Mouse (Mus musculus) ES-Bruce4 (cell line): ENCODE measurements around the gene Crip2. TPM values are rescaled to one million over a fixed set of nuclear protein-coding genes. Genes with fewer than 3 reads are reported as not detected.

Experiments used
- H3K27ac ChIP-seq: 2 replicates; pipeline ENCODE4 v1.5.1; 2012; ENCODE audit warnings: low read length, inconsistent platforms; ENCODE audit not compliant: insufficient read depth
- H3K27me3 ChIP-seq: 2 replicates; pipeline ENCODE4 v1.6.1; 2012; ENCODE audit warnings: mild to moderate bottlenecking, low read length, inconsistent platforms; ENCODE audit not compliant: control insufficient read depth, poor library complexity, insufficient read depth, severe bottlenecking
- H3K36me3 ChIP-seq: 2 replicates; pipeline ENCODE4 v1.6.1; 2012; ENCODE audit warnings: inconsistent platforms, mild to moderate bottlenecking, low read length, moderate library complexity; ENCODE audit not compliant: control insufficient read depth, poor library complexity, insufficient read depth, severe bottlenecking
- H3K4me1 ChIP-seq: one replicate; pipeline ENCODE4 v1.8.1; 2011; ENCODE audit warnings: low read length; ENCODE audit not compliant: control insufficient read depth, insufficient read depth
- H3K4me3 ChIP-seq: 2 replicates; pipeline ENCODE4 v1.5.1; 2011; ENCODE audit warnings: low read depth, mild to moderate bottlenecking, low read length
- H3K9ac ChIP-seq: 2 replicates; pipeline ENCODE4 v1.6.1; 2012; ENCODE audit warnings: low read depth, mild to moderate bottlenecking, inconsistent platforms; ENCODE audit not compliant: poor library complexity, severe bottlenecking
- H3K9me3 ChIP-seq: replicated peaks from 2 replicates; pipeline ENCODE4 v1.6.1; 2012; ENCODE audit warnings: mild to moderate bottlenecking, low read length, inconsistent platforms; ENCODE audit not compliant: control insufficient read depth, poor library complexity, insufficient read depth, severe bottlenecking
- CTCF ChIP-seq: IDR thresholded peaks from one replicate; pipeline ENCODE4 v1.8.1; 2011; ENCODE audit warnings: low read depth, low read length
- EP300 ChIP-seq: IDR thresholded peaks from 2 replicates; pipeline ENCODE4 v1.6.1; 2011; ENCODE audit warnings: low read depth, low read length; ENCODE audit not compliant: insufficient read depth
- POLR2A ChIP-seq: IDR thresholded peaks from one replicate; pipeline ENCODE4 v1.8.1; 2011; ENCODE audit warnings: low read length; ENCODE audit not compliant: insufficient read depth
- polyA plus RNA-seq: library from polyadenylated mRNA; stranded (reverse); fragments of >200 nt; gene quantifications from 2 replicates; pipeline ENCODE4 v1.2.4, GENCODE M21; 2011; ENCODE audit warnings: low read depth; ENCODE audit not compliant: missing spikeins, insufficient read depth, insufficient read length

The Crip2 gene
- polyA plus RNA-seq, 1 experiment: 87.1 TPM

DNA sequence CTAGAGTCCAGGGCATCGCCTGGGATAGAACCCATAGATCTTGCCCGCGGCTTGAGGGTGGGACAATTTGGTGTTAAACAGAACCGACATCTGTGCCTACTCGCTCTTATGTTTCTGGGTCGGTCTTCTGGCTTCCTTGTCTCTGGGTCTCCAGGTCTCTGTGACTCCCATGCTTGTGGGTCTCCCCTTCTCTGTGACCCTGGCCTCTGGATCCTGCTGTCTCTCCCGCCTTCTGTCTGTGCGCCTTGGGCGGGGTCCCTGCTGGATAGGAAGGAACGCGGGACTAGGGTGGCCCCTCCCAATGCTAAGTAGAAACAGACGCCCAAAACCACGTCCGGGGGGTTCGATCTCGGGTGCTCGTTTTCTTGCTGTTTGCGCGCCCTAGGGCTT is 12.2 kb downstream of the Crip2 start:
- Histone ChIP-seq H3K36me3 (no peaks in the 10 kb centered on the region), H3K27ac (no peak overlapping the region), H3K4me3 (peak overlapping the region; percentile 96), H3K27me3 (no peaks in the 10 kb centered on the region), H3K9me3 (no peaks in the 10 kb centered on the region), H3K9ac (peak overlapping the region; percentile 55), H3K4me1 (peaks cover 7% of the 10 kb centered on the region)
- TF ChIP-seq POLR2A: no peak
- TF ChIP-seq EP300: no peak
- no peak for TF ChIP-seq CTCF

DNA sequence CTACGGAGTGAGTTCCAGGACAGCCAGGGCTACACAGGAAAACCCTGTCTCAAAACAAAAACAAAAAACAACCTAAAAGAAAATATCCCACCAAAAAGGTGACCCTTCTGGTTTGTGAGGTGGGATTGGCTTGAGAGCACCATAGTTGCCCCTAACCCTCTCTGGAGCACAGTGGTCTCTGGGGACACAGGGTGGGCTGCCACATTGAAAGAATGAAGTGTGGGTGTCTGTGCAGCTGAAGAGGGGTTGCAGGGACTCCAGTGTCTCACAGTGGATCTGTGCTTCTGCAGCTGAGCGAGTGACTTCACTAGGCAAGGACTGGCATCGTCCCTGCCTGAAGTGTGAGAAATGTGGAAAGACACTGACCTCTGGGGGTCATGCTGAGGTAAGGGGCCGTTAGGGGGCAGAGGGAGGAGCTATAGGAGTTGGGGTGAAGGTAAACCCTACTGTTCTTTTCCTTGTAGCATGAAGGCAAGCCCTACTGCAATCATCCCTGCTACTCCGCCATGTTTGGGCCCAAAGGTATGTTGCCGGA is 13.0 kb downstream of the Crip2 start:
- H3K9me3 ChIP-seq: no peaks in the 10 kb centered on the region
- no peaks in the 10 kb centered on the region for H3K27me3 ChIP-seq
- H3K27ac ChIP-seq: no peak overlapping the region
- no peak overlapping the region for H3K9ac ChIP-seq
- TF ChIP-seq POLR2A (no peak), EP300 (no peak), CTCF (no peak)
- H3K4me1 ChIP-seq: peaks cover 9% of the 10 kb centered on the region
- peaks cover 1% of the 10 kb centered on the region; the same call in 1 of the 2 replicates for H3K36me3 ChIP-seq
- H3K4me3 ChIP-seq: no peak overlapping the region

DNA sequence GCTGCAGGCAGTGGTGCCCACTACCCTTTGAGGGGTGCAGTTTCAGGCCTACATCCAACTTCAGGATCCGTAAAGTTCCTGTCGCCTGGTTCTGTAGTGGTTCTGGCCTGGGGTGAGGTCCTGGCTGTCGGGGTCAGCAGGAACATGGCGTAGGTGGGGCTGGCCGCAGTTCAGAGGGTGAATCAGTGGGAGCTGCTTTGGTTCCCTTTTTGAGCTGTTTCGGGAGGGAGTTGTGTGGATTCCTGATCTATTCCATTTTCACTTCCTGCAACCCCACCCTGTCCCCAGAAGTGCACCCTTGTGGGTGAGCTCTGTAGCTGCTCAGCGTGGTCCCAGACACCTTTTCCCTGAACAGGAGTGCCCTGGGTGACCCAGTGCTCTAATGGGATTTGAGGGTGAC is 13.9 kb downstream of the Crip2 start:
- no peak overlapping the region for H3K27ac ChIP-seq
- H3K27me3 ChIP-seq: no peaks in the 10 kb centered on the region
- H3K9ac ChIP-seq: no peak overlapping the region
- H3K4me1 ChIP-seq: peaks cover 4% of the 10 kb centered on the region
- H3K9me3 ChIP-seq: no peaks in the 10 kb centered on the region
- peaks cover 3% of the 10 kb centered on the region; the same call in 1 of the 2 replicates for H3K36me3 ChIP-seq
- TF ChIP-seq CTCF: no peak
- no peak for TF ChIP-seq POLR2A
- no peak for TF ChIP-seq EP300
- H3K4me3 ChIP-seq: no peak overlapping the region

DNA sequence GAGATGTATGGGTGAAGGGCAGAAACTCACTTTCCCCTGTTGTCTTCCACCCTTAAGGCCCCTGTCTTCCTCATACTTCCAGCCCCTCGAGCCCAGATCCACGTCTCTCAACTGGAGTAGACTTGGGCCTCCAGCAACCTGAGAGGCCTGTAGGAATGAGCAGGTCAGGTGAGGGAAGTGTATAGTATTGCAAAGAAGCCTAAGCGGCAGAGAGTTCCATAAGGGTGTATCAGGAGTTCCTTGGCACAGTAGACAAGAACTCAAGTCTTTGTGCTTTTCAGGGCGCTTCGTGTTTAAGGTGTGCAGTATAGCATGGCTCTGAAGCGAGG is 14.7 kb downstream of the Crip2 start:
- H3K9ac ChIP-seq: no peak overlapping the region
- H3K27me3 ChIP-seq: no peaks in the 10 kb centered on the region
- no peaks in the 10 kb centered on the region for H3K9me3 ChIP-seq
- H3K4me1 ChIP-seq: peaks cover 4% of the 10 kb centered on the region
- H3K4me3 ChIP-seq: peak overlapping the region; percentile 52; the same call in 1 of the 2 replicates
- TF ChIP-seq POLR2A (no peak), CTCF (no peak), EP300 (no peak)
- peak overlapping the region; percentile 24; the same call in 1 of the 2 replicates for H3K27ac ChIP-seq
- H3K36me3 ChIP-seq: peaks cover 3% of the 10 kb centered on the region; the same call in 1 of the 2 replicates

DNA sequence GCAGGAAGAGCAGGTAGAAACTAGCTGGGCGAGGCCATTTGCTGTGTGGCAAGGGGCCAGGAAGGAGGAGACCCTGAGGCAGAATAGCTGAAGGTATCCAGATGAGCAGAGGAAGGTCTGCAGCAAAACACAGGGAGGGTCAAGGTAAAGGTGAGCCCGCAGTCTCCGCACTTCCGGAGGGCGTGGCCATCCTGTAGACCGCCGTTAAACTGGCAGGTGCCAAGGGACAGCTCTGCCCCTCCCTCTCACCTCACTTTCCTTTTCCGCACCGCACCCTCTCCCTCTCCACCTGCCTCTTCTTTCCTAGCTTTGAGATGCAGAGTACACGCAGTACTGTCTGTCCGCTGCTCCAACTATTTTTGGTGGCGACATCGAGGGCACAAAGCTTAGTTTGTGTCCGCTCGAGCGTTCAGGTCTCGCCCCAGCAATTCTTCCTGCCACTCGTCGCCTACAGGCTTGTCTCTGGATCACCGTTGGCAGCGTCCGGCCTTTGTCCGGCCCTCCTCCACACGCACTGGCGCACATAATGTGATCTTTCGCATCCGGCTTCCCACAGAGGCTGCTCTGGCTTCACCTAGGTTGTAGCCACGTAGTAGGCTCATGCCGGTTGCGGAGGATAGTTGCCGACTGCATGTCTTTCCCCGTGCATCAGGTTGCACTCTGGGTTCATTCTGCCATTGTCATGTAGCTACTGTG is 15.2 kb downstream of the Crip2 start:
- Histone ChIP-seq H3K4me1 (peaks cover 4% of the 10 kb centered on the region), H3K4me3 (peak overlapping the region; percentile 52), H3K9ac (peak overlapping the region; percentile 39), H3K9me3 (no peaks in the 10 kb centered on the region), H3K27me3 (no peaks in the 10 kb centered on the region), H3K27ac (peak overlapping the region; percentile 59), H3K36me3 (peaks cover 3% of the 10 kb centered on the region; the same call in 1 of the 2 replicates)
- peak; percentile 73; the same call in 1 of the 2 replicates for TF ChIP-seq EP300
- no peak for TF ChIP-seq CTCF
- no peak for TF ChIP-seq POLR2A

DNA sequence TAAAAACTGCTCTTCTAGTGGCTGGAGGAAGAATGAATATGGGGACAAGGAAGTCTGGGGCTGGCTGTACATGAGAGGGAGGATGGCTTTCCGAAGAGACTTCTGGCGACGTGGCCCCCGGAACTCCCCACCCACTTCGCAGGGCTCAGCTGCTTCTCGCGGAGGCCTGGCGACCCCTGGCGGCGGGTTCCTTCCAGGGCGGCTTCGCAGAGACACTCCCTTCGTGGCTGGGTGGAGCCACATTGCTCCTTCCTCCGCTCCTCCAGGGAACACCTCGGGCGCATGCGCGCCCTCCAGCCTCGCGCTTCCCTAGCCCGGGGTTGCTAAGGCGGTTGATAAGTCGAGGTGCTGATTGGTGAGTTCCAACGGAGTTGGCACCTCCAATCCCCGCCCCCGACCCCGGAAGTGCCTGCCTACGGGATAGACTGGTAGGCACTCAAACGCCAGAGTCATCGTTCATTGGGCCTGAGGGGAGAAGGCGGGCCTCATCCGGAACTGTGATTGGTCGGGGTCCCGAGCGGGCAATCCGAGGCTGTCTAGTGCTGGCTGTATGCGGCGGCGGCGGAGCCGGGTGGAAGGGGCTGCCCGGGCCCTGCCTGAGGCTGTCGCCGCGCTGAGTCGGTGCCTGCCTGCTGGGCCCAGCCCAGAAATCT is 16.0 kb downstream of the Crip2 start, which contains the start of gene Tedc1:
Tedc1 (plus strand) TSS at position 535 of the 653 bp plus-strand sequence.
- H3K27ac ChIP-seq: peak within 1 kb of the TSS; percentile 90
- no peaks in the 10 kb centered on the region for H3K9me3 ChIP-seq
- TF ChIP-seq CTCF (peak; percentile 90), EP300 (peak; percentile 73; the same call in 1 of the 2 replicates), POLR2A (peak; percentile 45)
- peak within 1 kb of the TSS; percentile 71 for H3K9ac ChIP-seq
- peaks cover 4% of the 10 kb centered on the region for H3K4me1 ChIP-seq
- peak within 1 kb of the TSS; percentile 86 for H3K4me3 ChIP-seq
- peaks cover 3% of the 10 kb centered on the region; the same call in 1 of the 2 replicates for H3K36me3 ChIP-seq
- H3K27me3 ChIP-seq: no peaks in the 10 kb centered on the region
